Mouse (Mus musculus): Measurements from ENCODE around the gene Cenpt. TPM values are rescaled to one million over a fixed set of nuclear protein-coding genes. Genes with fewer than 3 reads are reported as not detected.

Cenpt gene
- 35.7 TPM for polyA plus RNA-seq (2012; fragmentation: generic; extraction: Trizol)
- long read RNA-seq, experiment 1, transcript Cenpt-201 (13 exons, 1,814 nt), result major isoform, 21 of 30 reads
- long read RNA-seq, experiment 1, partial matches to known transcripts, result 2 of 30 reads
- long read RNA-seq, experiment 1, other reads (novel, unspliced or antisense), result 7 of 30 reads
- long read RNA-seq, experiment 2, transcript Cenpt-201 (13 exons, 1,814 nt), result major isoform, 131 of 199 reads
- long read RNA-seq, experiment 2, partial matches to known transcripts, result 1 of 199 reads
- long read RNA-seq, experiment 2, other reads (novel, unspliced or antisense), result 67 of 199 reads

- H3K27me3 ChIP-seq (ENCODE audit: control insufficient read depth, insufficient read depth, insufficient read length), result no peaks in the 10 kb centered on the region
- peaks cover 31% of the 10 kb centered on the region for H3K79me3 ChIP-seq (ENCODE audit: low read depth)
- H3K4me3 ChIP-seq (ENCODE audit: insufficient read depth, poor library complexity, severe bottlenecking), result no peak within 1 kb of the TSS
Measured at GRCm38 (mm10) chr8:105853178-105853577, at the start of gene Cenpt. Gene Cenpt (minus strand): TSS chr8:105853278.

GRCm38 (mm10) chr8:105900941-105901616 is 48.0 kb upstream of the Cenpt start:
- H3K4me3 ChIP-seq (ENCODE audit: insufficient read depth, poor library complexity, severe bottlenecking), result peak overlapping the region; percentile 75
- H3K36me3 ChIP-seq (ENCODE audit: control insufficient read depth, insufficient read depth), result no peaks in the 10 kb centered on the region
- no peaks in the 10 kb centered on the region for H3K27me3 ChIP-seq (ENCODE audit: control insufficient read depth, insufficient read depth, insufficient read length)
- H3K79me3 ChIP-seq (ENCODE audit: low read depth), result peaks cover 6% of the 10 kb centered on the region
- H3ac ChIP-seq (ENCODE audit: control insufficient read depth, insufficient read length, low read depth), result peak overlapping the region; percentile 100
- no peak for TF ChIP-seq MYOG (IDR thresholded peaks at IDR 0.05; ENCODE audit: control insufficient read depth, extremely low read depth, insufficient read length)
- TF ChIP-seq MYOD1 (IDR thresholded peaks at IDR 0.05; ENCODE audit: control insufficient read depth, insufficient read length, low read depth), result no peak
- no peak for TF ChIP-seq USF1 (IDR thresholded peaks at IDR 0.05; ENCODE audit: low read depth)
- TF ChIP-seq CEBPB (IDR thresholded peaks at IDR 0.05; ENCODE audit: low read depth), result no peak
- no peak for TF ChIP-seq FOSL1 (IDR thresholded peaks at IDR 0.05; ENCODE audit: insufficient read depth, low read length, poor library complexity, severe bottlenecking)
- no peak for TF ChIP-seq MAX (IDR thresholded peaks at IDR 0.05)
- TF ChIP-seq CTCF (IDR thresholded peaks at IDR 0.05; ENCODE audit: control insufficient read depth, insufficient read depth, insufficient read length), result no peak
- H3K79me2 ChIP-seq (ENCODE audit: control insufficient read depth, insufficient read depth), result peaks cover 29% of the 10 kb centered on the region

More at GRCm38 (mm10) chr8:105853178-105853577, at the start of gene Cenpt:
- TF ChIP-seq MYOG (IDR thresholded peaks at IDR 0.05; ENCODE audit: control insufficient read depth, extremely low read depth, insufficient read length), result no peak
- TF ChIP-seq CEBPB (IDR thresholded peaks at IDR 0.05; ENCODE audit: low read depth), result no peak
- no peak for TF ChIP-seq CTCF (IDR thresholded peaks at IDR 0.05; ENCODE audit: control insufficient read depth, insufficient read depth, insufficient read length)
- TF ChIP-seq USF1 (IDR thresholded peaks at IDR 0.05; ENCODE audit: low read depth), result no peak
- TF ChIP-seq FOSL1 (IDR thresholded peaks at IDR 0.05; ENCODE audit: insufficient read depth, low read length, poor library complexity, severe bottlenecking), result no peak
- TF ChIP-seq MYOD1 (IDR thresholded peaks at IDR 0.05; ENCODE audit: control insufficient read depth, insufficient read length, low read depth), result no peak
- no peak for TF ChIP-seq MAX (IDR thresholded peaks at IDR 0.05)
- H3ac ChIP-seq (ENCODE audit: control insufficient read depth, insufficient read length, low read depth), result no peak within 1 kb of the TSS
- H3K79me2 ChIP-seq (ENCODE audit: control insufficient read depth, insufficient read depth), result peaks cover 60% of the 10 kb centered on the region
- H3K36me3 ChIP-seq (ENCODE audit: control insufficient read depth, insufficient read depth), result peaks cover 18% of the 10 kb centered on the region

- Histone ChIP-seq H3K79me3 (ENCODE audit: low read depth) (peaks cover 6% of the 10 kb centered on the region), H3ac (ENCODE audit: control insufficient read depth, insufficient read length, low read depth) (peak within 1 kb of the TSS; percentile 100), H3K79me2 (ENCODE audit: control insufficient read depth, insufficient read depth) (peaks cover 24% of the 10 kb centered on the region), H3K4me3 (ENCODE audit: insufficient read depth, poor library complexity, severe bottlenecking) (peak within 1 kb of the TSS; percentile 75), H3K36me3 (ENCODE audit: control insufficient read depth, insufficient read depth) (no peaks in the 10 kb centered on the region), H3K27me3 (ENCODE audit: control insufficient read depth, insufficient read depth, insufficient read length) (no peaks in the 10 kb centered on the region)
- no peak for TF ChIP-seq MYOG (IDR thresholded peaks at IDR 0.05; ENCODE audit: control insufficient read depth, extremely low read depth, insufficient read length)
- no peak for TF ChIP-seq MYOD1 (IDR thresholded peaks at IDR 0.05; ENCODE audit: control insufficient read depth, insufficient read length, low read depth)
- no peak for TF ChIP-seq FOSL1 (IDR thresholded peaks at IDR 0.05; ENCODE audit: insufficient read depth, low read length, poor library complexity, severe bottlenecking)
- TF ChIP-seq MAX (IDR thresholded peaks at IDR 0.05), result no peak
- TF ChIP-seq USF1 (IDR thresholded peaks at IDR 0.05; ENCODE audit: low read depth), result no peak
- TF ChIP-seq CEBPB (IDR thresholded peaks at IDR 0.05; ENCODE audit: low read depth), result no peak
- no peak for TF ChIP-seq CTCF (IDR thresholded peaks at IDR 0.05; ENCODE audit: control insufficient read depth, insufficient read depth, insufficient read length)
Measured at GRCm38 (mm10) chr8:105900180-105900940, 47.3 kb upstream of the Cenpt start, which contains the start of gene Pskh1. Gene Pskh1 (plus strand): TSS chr8:105900441.

GRCm38 (mm10) chr8:105897801-105898480 is 44.9 kb upstream of the Cenpt start:
- TF ChIP-seq MYOG (IDR thresholded peaks at IDR 0.05; ENCODE audit: control insufficient read depth, extremely low read depth, insufficient read length) (no peak), FOSL1 (IDR thresholded peaks at IDR 0.05; ENCODE audit: insufficient read depth, low read length, poor library complexity, severe bottlenecking) (no peak), CEBPB (IDR thresholded peaks at IDR 0.05; ENCODE audit: low read depth) (no peak), MYOD1 (IDR thresholded peaks at IDR 0.05; ENCODE audit: control insufficient read depth, insufficient read length, low read depth) (no peak), USF1 (IDR thresholded peaks at IDR 0.05; ENCODE audit: low read depth) (no peak), CTCF (IDR thresholded peaks at IDR 0.05; ENCODE audit: control insufficient read depth, insufficient read depth, insufficient read length) (no peak), MAX (IDR thresholded peaks at IDR 0.05) (no peak)
- peaks cover 4% of the 10 kb centered on the region for H3K79me3 ChIP-seq (ENCODE audit: low read depth)
- no peak overlapping the region for H3ac ChIP-seq (ENCODE audit: control insufficient read depth, insufficient read length, low read depth)
- H3K27me3 ChIP-seq (ENCODE audit: control insufficient read depth, insufficient read depth, insufficient read length), result no peaks in the 10 kb centered on the region
- H3K4me3 ChIP-seq (ENCODE audit: insufficient read depth, poor library complexity, severe bottlenecking), result no peak overlapping the region
- peaks cover 2% of the 10 kb centered on the region for H3K36me3 ChIP-seq (ENCODE audit: control insufficient read depth, insufficient read depth)
- H3K79me2 ChIP-seq (ENCODE audit: control insufficient read depth, insufficient read depth), result peaks cover 22% of the 10 kb centered on the region

- Histone ChIP-seq H3ac (ENCODE audit: control insufficient read depth, insufficient read length, low read depth) (no peak within 1 kb of the TSS), H3K79me2 (ENCODE audit: control insufficient read depth, insufficient read depth) (no peaks in the 10 kb centered on the region), H3K79me3 (ENCODE audit: low read depth) (no peaks in the 10 kb centered on the region), H3K36me3 (ENCODE audit: control insufficient read depth, insufficient read depth) (peaks cover 47% of the 10 kb centered on the region), H3K4me3 (ENCODE audit: insufficient read depth, poor library complexity, severe bottlenecking) (no peak within 1 kb of the TSS), H3K27me3 (ENCODE audit: control insufficient read depth, insufficient read depth, insufficient read length) (no peaks in the 10 kb centered on the region)
- TF ChIP-seq MYOD1 (IDR thresholded peaks at IDR 0.05; ENCODE audit: control insufficient read depth, insufficient read length, low read depth), result no peak
- no peak for TF ChIP-seq MAX (IDR thresholded peaks at IDR 0.05)
- no peak for TF ChIP-seq FOSL1 (IDR thresholded peaks at IDR 0.05; ENCODE audit: insufficient read depth, low read length, poor library complexity, severe bottlenecking)
- no peak for TF ChIP-seq MYOG (IDR thresholded peaks at IDR 0.05; ENCODE audit: control insufficient read depth, extremely low read depth, insufficient read length)
- no peak for TF ChIP-seq CEBPB (IDR thresholded peaks at IDR 0.05; ENCODE audit: low read depth)
- TF ChIP-seq CTCF (IDR thresholded peaks at IDR 0.05; ENCODE audit: control insufficient read depth, insufficient read depth, insufficient read length), result no peak
- no peak for TF ChIP-seq USF1 (IDR thresholded peaks at IDR 0.05; ENCODE audit: low read depth)
Measured at GRCm38 (mm10) chr8:105893339-105893738, 40.3 kb upstream of the Cenpt start, which contains the start of gene Nrn1l. Gene Nrn1l (plus strand): TSS chr8:105893567.
